Mouse (Mus musculus) cortical plate, adult 2 months (tissue): ENCODE results near the gene Hbs1l.

ENCODE experiments used
- CTCF ChIP-seq: fragments of 200-500 bp; IDR thresholded peaks from 2 replicates; pipeline ENCODE4 v1.5.1; 2011; ENCODE audit warnings: mild to moderate bottlenecking, control low read depth, low read length; ENCODE audit not compliant: insufficient read depth; ENCODE audit errors: extremely low read depth
- POLR2A ChIP-seq: fragments of 200-500 bp; IDR thresholded peaks from 2 replicates; pipeline ENCODE4 v1.6.1; 2011; ENCODE audit warnings: mild to moderate bottlenecking, low read length, control low read depth; ENCODE audit not compliant: insufficient read depth; ENCODE audit errors: extremely low read depth

- no peak for TF ChIP-seq POLR2A
- no peak for TF ChIP-seq CTCF
Measured at GRCm38 (mm10) chr10:21294217-21294616, 1.6 kb upstream of the Hbs1l start.
